Mouse (Mus musculus) MEL (cell line): Measurements from ENCODE around the gene Rbm14. TPM values are rescaled to one million over a fixed set of nuclear protein-coding genes. Genes with fewer than 3 reads are reported as not detected.

Experiments used
- DNase-seq: peaks from one replicate; pipeline ENCODE4 v3.0.0; 2011; ENCODE audit warnings: low read depth, low spot score
- H3K27ac ChIP-seq: 2 replicates; pipeline ENCODE4 v1.5.1; 2012; ENCODE audit warnings: low read depth, mild to moderate bottlenecking, control low read depth, low read length, moderate library complexity; ENCODE audit not compliant: control insufficient read depth
- H3K27me3 ChIP-seq, 2 experiments: fragments of 150-350 bp in 1 of 2; sonication (generic) in 1 of 2; 2 replicates each; pipeline ENCODE4 v1.6.1; 2012; ENCODE audit warnings: low read length in 2 of 2, mild to moderate bottlenecking in 2 of 2, improper control_type of control experiment in 1 of 2, moderate library complexity in 1 of 2; ENCODE audit not compliant: insufficient read depth in 2 of 2, control insufficient read depth in 1 of 2
- H3K36me3 ChIP-seq, 2 experiments: 2 replicates each; pipeline ENCODE4 v1.6.1; 2012 to 2014; ENCODE audit warnings: low read length in 2 of 2, improper control_type of control experiment in 1 of 2, inconsistent platforms in 1 of 2, mild to moderate bottlenecking in 1 of 2; ENCODE audit not compliant: insufficient read depth in 2 of 2, control insufficient read depth in 1 of 2
- H3K4me1 ChIP-seq, 2 experiments: fragments of 150-350 bp in 1 of 2; sonication (generic) in 1 of 2; 2 replicates each; pipeline ENCODE4 v1.6.1; 2012; ENCODE audit warnings: low read length in 2 of 2, improper control_type of control experiment in 1 of 2, mild to moderate bottlenecking in 1 of 2; ENCODE audit not compliant: insufficient read depth in 2 of 2, control insufficient read depth in 1 of 2
- H3K4me3 ChIP-seq, 2 experiments: fragments of 150-350 bp in 1 of 2; sonication (generic) in 1 of 2; 2 replicates each; pipeline ENCODE4 v1.5.1; 2012; ENCODE audit warnings: low read depth in 2 of 2, low read length in 2 of 2, mild to moderate bottlenecking in 2 of 2, moderate library complexity in 2 of 2, control low read depth in 1 of 2, improper control_type of control experiment in 1 of 2; ENCODE audit not compliant: control insufficient read depth in 1 of 2, insufficient read depth in 1 of 2
- H3K79me2 ChIP-seq: 2 replicates; pipeline ENCODE4 v1.6.1; 2012; ENCODE audit warnings: mild to moderate bottlenecking, low read length, moderate library complexity; ENCODE audit not compliant: control insufficient read depth, poor library complexity, insufficient read depth
- H3K9ac ChIP-seq: 2 replicates; pipeline ENCODE4 v1.6.1; 2012; ENCODE audit warnings: low read depth, mild to moderate bottlenecking, control low read depth, low read length, moderate library complexity; ENCODE audit not compliant: control insufficient read depth, poor library complexity, severe bottlenecking
- H3K9me3 ChIP-seq: fragments of 150-350 bp; sonication (generic); replicated peaks from 2 replicates; pipeline ENCODE4 v1.6.1; 2012; ENCODE audit warnings: mild to moderate bottlenecking, low read length, improper control_type of control experiment, moderate library complexity; ENCODE audit not compliant: insufficient read depth
- BHLHE40 ChIP-seq: IDR thresholded peaks from 2 replicates; pipeline ENCODE4 v1.6.1; 2012; ENCODE audit warnings: low read depth, mild to moderate bottlenecking, inconsistent platforms, low read length, improper control_type of control experiment, borderline replicate concordance
- CHD1 ChIP-seq: IDR thresholded peaks from 2 replicates; pipeline ENCODE4 v1.6.1; 2012; ENCODE audit warnings: low read depth, mild to moderate bottlenecking, inconsistent platforms, low read length, improper control_type of control experiment
- CHD2 ChIP-seq: IDR thresholded peaks from 2 replicates; pipeline ENCODE4 v1.6.1; 2011; ENCODE audit warnings: low read length, improper control_type of control experiment
- CTCF ChIP-seq, 3 experiments: IDR thresholded peaks in 2 of 3; conservative IDR thresholded peaks in 1 of 3; 2 replicates each; pipeline ENCODE4 v1.5.1; 2011 to 2012; ENCODE audit warnings: low read length in 3 of 3, low read depth in 2 of 3, mild to moderate bottlenecking in 2 of 3, improper control_type of control experiment in 1 of 3, inconsistent platforms in 1 of 3, mixed read lengths in 1 of 3, moderate library complexity in 1 of 3; ENCODE audit not compliant: control insufficient read depth in 1 of 3, insufficient read depth in 1 of 3, poor library complexity in 1 of 3, severe bottlenecking in 1 of 3
- E2F4 ChIP-seq: IDR thresholded peaks from 2 replicates; pipeline ENCODE4 v1.6.1; 2011; ENCODE audit warnings: low read depth, low read length, improper control_type of control experiment, borderline replicate concordance
- ELF1 ChIP-seq: IDR thresholded peaks from 2 replicates; pipeline ENCODE4 v1.6.1; 2014; ENCODE audit warnings: low read depth, mild to moderate bottlenecking, inconsistent platforms, low read length, improper control_type of control experiment, moderate library complexity
- EP300 ChIP-seq, 2 experiments: IDR thresholded peaks; 2 replicates each; pipeline ENCODE4 v1.6.1; 2011; ENCODE audit warnings: improper control_type of control experiment in 2 of 2, low read length in 2 of 2, low read depth in 1 of 2, mild to moderate bottlenecking in 1 of 2
- GATA1 ChIP-seq: IDR thresholded peaks from 2 replicates; pipeline ENCODE4 v1.6.1; 2011; ENCODE audit warnings: low read depth, low read length, improper control_type of control experiment
- HCFC1 ChIP-seq: IDR thresholded peaks from 2 replicates; pipeline ENCODE4 v1.6.1; 2012; ENCODE audit warnings: low read depth, mild to moderate bottlenecking, inconsistent platforms, low read length, improper control_type of control experiment, moderate library complexity
- MAFK ChIP-seq: IDR thresholded peaks from 2 replicates; pipeline ENCODE4 v1.6.1; 2011; ENCODE audit warnings: low read depth, mild to moderate bottlenecking, low read length, improper control_type of control experiment, borderline replicate concordance
- MAX ChIP-seq: IDR thresholded peaks from 2 replicates; pipeline ENCODE4 v1.6.1; 2011; ENCODE audit warnings: low read length, improper control_type of control experiment
- MEF2A ChIP-seq: IDR thresholded peaks from 2 replicates; pipeline ENCODE4 v1.6.1; 2014; ENCODE audit warnings: low read depth, mild to moderate bottlenecking, inconsistent platforms, low read length, improper control_type of control experiment; ENCODE audit not compliant: poor library complexity, insufficient replicate concordance, severe bottlenecking; ENCODE audit errors: extremely low read depth
- MYB ChIP-seq: IDR thresholded peaks from 2 replicates; pipeline ENCODE4 v1.6.1; 2011; ENCODE audit warnings: mild to moderate bottlenecking, low read depth, low read length, improper control_type of control experiment
- NELFE ChIP-seq: IDR thresholded peaks from 2 replicates; pipeline ENCODE4 v1.6.1; 2011; ENCODE audit warnings: low read depth, low read length, improper control_type of control experiment
- NRF1 ChIP-seq: IDR thresholded peaks from 2 replicates; pipeline ENCODE4 v1.6.1; 2014; ENCODE audit warnings: low read depth, mild to moderate bottlenecking, inconsistent platforms, low read length, improper control_type of control experiment, moderate library complexity; ENCODE audit not compliant: poor library complexity, insufficient read depth, severe bottlenecking
- POLR2A ChIP-seq, 2 experiments: IDR thresholded peaks; 2 replicates each; pipeline ENCODE4 v1.6.1; 2011 to 2012; ENCODE audit warnings: low read length in 2 of 2, mild to moderate bottlenecking in 2 of 2, control low read depth in 1 of 2, improper control_type of control experiment in 1 of 2, low read depth in 1 of 2, moderate library complexity in 1 of 2; ENCODE audit not compliant: control insufficient read depth in 1 of 2, insufficient read depth in 1 of 2, poor library complexity in 1 of 2
- POLR2AphosphoS5 ChIP-seq: IDR thresholded peaks from 2 replicates; pipeline ENCODE4 v1.6.1; 2012; ENCODE audit warnings: low read depth, borderline replicate concordance, mild to moderate bottlenecking, inconsistent platforms, low read length, moderate library complexity, mixed read lengths
- RAD21 ChIP-seq: IDR thresholded peaks from 2 replicates; pipeline ENCODE4 v1.6.1; 2011; ENCODE audit warnings: mild to moderate bottlenecking, low read depth, low read length, improper control_type of control experiment
- TBP ChIP-seq: IDR thresholded peaks from 2 replicates; pipeline ENCODE4 v1.8.0; 2011; ENCODE audit warnings: low read depth, low read length, improper control_type of control experiment
- UBTF ChIP-seq: IDR thresholded peaks from 2 replicates; pipeline ENCODE4 v1.6.1; 2012; ENCODE audit warnings: low read depth, mild to moderate bottlenecking, inconsistent platforms, low read length, improper control_type of control experiment, moderate library complexity, borderline replicate concordance; ENCODE audit not compliant: insufficient read depth
- ZKSCAN1 ChIP-seq: IDR thresholded peaks from 2 replicates; pipeline ENCODE4 v1.6.1; 2012; ENCODE audit warnings: low read depth, mild to moderate bottlenecking, inconsistent platforms, low read length, improper control_type of control experiment, moderate library complexity
- ZMIZ1 ChIP-seq: IDR thresholded peaks from 2 replicates; pipeline ENCODE4 v1.6.1; 2012; ENCODE audit warnings: low read depth, mild to moderate bottlenecking, inconsistent platforms, low read length, improper control_type of control experiment, moderate library complexity
- ZNF384 ChIP-seq: IDR thresholded peaks from 2 replicates; pipeline ENCODE4 v1.6.1; 2012; ENCODE audit warnings: low read depth, mild to moderate bottlenecking, inconsistent platforms, low read length, improper control_type of control experiment
- polyA plus RNA-seq, 2 experiments: library from polyadenylated mRNA; stranded (reverse) in 1 of 2; unstranded in 1 of 2; fragments of >175 nt in 1 of 2; fragments of >200 nt in 1 of 2; gene quantifications; 2 replicates each; pipeline versions ENCODE4 v1.2.1 to v1.2.4; 2012; ENCODE audit warnings: low replicate concordance in 2 of 2, low read depth in 1 of 2; ENCODE audit not compliant: insufficient read length in 2 of 2, insufficient read depth in 1 of 2, missing spikeins in 1 of 2
- total RNA-seq: library from RNA; depleted of rRNA; stranded (reverse); fragments of 300-350 nt; gene quantifications from 2 replicates; pipeline ENCODE4 v1.2.3, GENCODE M21; 2012

The Rbm14 gene
- total and polyA plus RNA-seq, 3 experiments: 44.7 to 82.3 TPM; not detected in 1

GRCm38 (mm10) chr19:4833977-4834376 is 22.5 kb upstream of the Rbm14 start:
- TF ChIP-seq CTCF (IDR thresholded peaks at IDR 0.05 in 2 of 3, conservative IDR thresholded peaks at IDR 0.05 in 1 of 3; ENCODE audit: control insufficient read depth in 1 of 3, insufficient read depth in 1 of 3, low read depth in 2 of 3, low read length in 3 of 3, poor library complexity in 1 of 3, severe bottlenecking in 1 of 3): no peak
- no peak for TF ChIP-seq MAX
- no peak for TF ChIP-seq MEF2A
- TF ChIP-seq NELFE: no peak
- TF ChIP-seq ELF1: no peak
- TF ChIP-seq POLR2A (IDR thresholded peaks at IDR 0.05; ENCODE audit: control insufficient read depth in 1 of 2, insufficient read depth in 1 of 2, low read depth in 1 of 2, low read length in 2 of 2, poor library complexity in 1 of 2): no peak
- TF ChIP-seq GATA1: no peak
- no peak for TF ChIP-seq ZMIZ1
- no peak for TF ChIP-seq BHLHE40
- no peak for TF ChIP-seq HCFC1
- no peak for TF ChIP-seq E2F4
- no peak for TF ChIP-seq RAD21
- TF ChIP-seq CHD2: no peak
- no peak for TF ChIP-seq POLR2AphosphoS5
- no peak for TF ChIP-seq MYB
- TF ChIP-seq ZKSCAN1: no peak
- no peak for TF ChIP-seq UBTF
- no peak for TF ChIP-seq TBP
- TF ChIP-seq ZNF384: no peak
- TF ChIP-seq NRF1: no peak
- TF ChIP-seq, all 39 proteins: peak for 0
- Histone ChIP-seq H3K27me3 (no peaks in the 10 kb centered on the region), H3K36me3 (no peaks in the 10 kb centered on the region; a peak in 1 of 4 replicates), H3K4me3 (no peak overlapping the region), H3K4me1 (no peaks in the 10 kb centered on the region), H3K9ac (no peak overlapping the region), H3K9me3 (no peaks in the 10 kb centered on the region), H3K27ac (no peak overlapping the region), H3K79me2 (peaks cover 7% of the 10 kb centered on the region)
- no peak for DNase-seq

GRCm38 (mm10) chr19:4829156-4829555 is 17.7 kb upstream of the Rbm14 start:
- Histone ChIP-seq H3K9ac (no peak overlapping the region), H3K4me3 (no peak overlapping the region), H3K27ac (no peak overlapping the region)
- TF ChIP-seq NELFE (no peak), MAFK (no peak), EP300 (IDR thresholded peaks at IDR 0.05; ENCODE audit: low read depth in 1 of 2, low read length in 2 of 2) (no peak), CHD1 (no peak)
- TF ChIP-seq, all 39 proteins: peak for 0
- Histone ChIP-seq H3K9me3 (no peaks in the 10 kb centered on the region), H3K4me1 (no peaks in the 10 kb centered on the region), H3K36me3 (peaks cover 0 to 2% of the 10 kb centered on the region in 2 experiments; a peak in 1 of 4 replicates), H3K27me3 (no peaks in the 10 kb centered on the region), H3K79me2 (no peaks in the 10 kb centered on the region)
- DNase-seq: no peak
